Comparison of ENCODE assay signal across 26 mouse cellular contexts in the genomic region with DNA sequence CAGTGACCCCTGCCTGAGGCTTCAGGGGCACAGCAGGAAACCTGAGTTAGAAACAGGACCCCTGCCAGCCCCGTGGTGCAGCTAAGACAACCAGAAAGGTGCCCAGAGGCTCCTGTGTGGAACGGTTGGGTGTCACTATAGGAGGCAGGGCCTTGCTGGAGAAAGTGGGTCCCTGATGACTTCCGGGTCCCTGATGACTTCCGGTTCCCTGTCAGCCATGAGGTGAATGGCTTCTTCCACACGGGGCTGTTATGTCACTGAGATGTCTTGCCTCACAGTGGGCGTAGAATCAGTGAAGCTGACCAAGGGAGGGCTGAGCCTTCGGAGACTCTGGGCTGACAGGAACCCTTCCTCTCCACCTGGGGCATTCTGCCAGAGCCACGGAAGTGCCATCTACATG.
"Had no signal": no experiment of that assay in that cellular context is flagged by ENCODE, and none has a peak within 500 bp of the region (broad histone marks: within the 10 kb centered on the region; RNA-seq: fewer than 3 reads in every experiment).

No protein-coding gene starts in this region.

- H3K4me2 ChIP-seq: heart, embryonic 12.5 days; hindbrain, embryonic 12.5 days; hindbrain, embryonic 14.5 days; intestine, embryonic 15.5 days; limb, embryonic 12.5 days; liver, embryonic 11.5 days; liver, embryonic 13.5 days had no signal

- H3K4me3 ChIP-seq: gastrocnemius, adult 2 months; heart, embryonic 12.5 days; hindbrain, embryonic 10.5 days; hindbrain, embryonic 12.5 days; intestine, embryonic 15.5 days; layer of hippocampus, adult 2 months; limb, embryonic 12.5 days; liver, embryonic 13.5 days had no signal

- H3K27me3 ChIP-seq: heart, embryonic 12.5 days; hindbrain, embryonic 12.5 days; intestine, embryonic 15.5 days; limb, embryonic 12.5 days; liver, embryonic 13.5 days had no signal

- H3K4me1 ChIP-seq: intestine, embryonic 15.5 days; limb, embryonic 12.5 days; liver, embryonic 13.5 days had no signal

- DNase-seq: gastrocnemius, adult 2 months; gastrocnemius, postnatal 10 days; gastrocnemius, postnatal 25 days; heart, adult 18-20 months; heart, postnatal 10 days; heart, postnatal 4 days; kidney, adult 18-20 months; kidney, adult 8-10 months; kidney, postnatal 10 days; kidney, postnatal 25 days; kidney, postnatal 4 days; layer of hippocampus, postnatal 36 days; left cerebral cortex, postnatal 4 days; liver; liver, embryonic 13.5 days had no signal

- ATAC-seq: hindbrain, embryonic 16.5 days; inflammation-experienced regulatory T-cells, adult 6 months; intestine, postnatal 0 days had no signal

- H3K9ac ChIP-seq: heart, embryonic 12.5 days; hindbrain, embryonic 12.5 days; hindbrain, embryonic 14.5 days; intestine, embryonic 15.5 days; limb, embryonic 12.5 days; liver, embryonic 13.5 days had no signal

- H3K27ac ChIP-seq: gastrocnemius, adult 2 months; hindbrain, embryonic 10.5 days; hindbrain, embryonic 12.5 days; hindbrain, embryonic 14.5 days; intestine, embryonic 15.5 days; layer of hippocampus, adult 2 months; limb, embryonic 12.5 days; liver, embryonic 13.5 days had no signal

- H3K9me3 ChIP-seq: heart, embryonic 12.5 days; hindbrain, embryonic 10.5 days; hindbrain, embryonic 12.5 days; intestine, embryonic 15.5 days; limb, embryonic 12.5 days; liver, embryonic 13.5 days had no signal
